ENCODE assay signal across 9 mouse cellular contexts in the genomic region with DNA sequence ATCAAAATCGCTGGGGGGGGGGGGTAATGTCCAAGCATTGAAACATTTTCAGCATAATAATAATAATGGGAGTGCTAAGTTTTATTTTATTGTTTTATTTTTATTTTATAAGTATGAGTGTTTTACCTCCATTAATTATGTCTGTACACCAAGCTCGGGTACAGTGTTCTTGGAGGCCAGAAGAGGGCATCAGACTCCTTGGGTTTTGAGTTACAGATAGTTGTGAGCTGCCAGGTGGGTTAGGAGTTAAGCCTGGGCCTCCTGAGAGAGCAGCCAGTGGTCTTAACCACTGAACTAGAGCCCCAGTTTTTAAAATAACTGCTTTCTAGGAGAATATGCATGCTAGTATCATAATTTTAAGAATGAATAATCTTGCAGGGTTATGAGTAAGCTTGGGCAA. TPM values are rescaled to one million over a fixed set of nuclear protein-coding genes. Genes with fewer than 3 reads are reported as not detected.
DNase-seq lines count a peak whose midpoint lies in the region; ATAC-seq and TF ChIP-seq lines count a peak whose summit lies in the region.
"Had no signal": no experiment of that assay in that cellular context is flagged by ENCODE, and none has a peak within 500 bp of the region (broad histone marks: within the 10 kb centered on the region; RNA-seq: fewer than 3 reads in every experiment).

No protein-coding gene starts in this region.

- intact Hi-C loops in gastrocnemius, postnatal 14 days (cut with DNase I; ENCODE audit: low total_unique reads): no loop called here

- DNase-seq in hindbrain, postnatal 0 days (ENCODE audit: low spot score): peak; percentile 31
- DNase-seq in hindbrain, embryonic 10.5 days (ENCODE audit: low spot score): no peak
- peak; percentile 29 for DNase-seq in thymus, adult 2 months
- DNase-seq in thymus, adult 18-20 months: no peak
- DNase-seq in embryo, embryonic 11 days: peak; percentile 37
- no peak for DNase-seq in left cerebral cortex, adult 11 months (ENCODE audit: low spot score)
- DNase-seq in gastrocnemius, postnatal 14 days: no peak
- no peak for DNase-seq in ovary, postnatal 36 days (ENCODE audit: low spot score)

- no peak for ATAC-seq in hindbrain, postnatal 0 days

- 16% methylated on average over 2 of the region's 2 CpGs for WGBS in hindbrain, postnatal 0 days
- WGBS in hindbrain, embryonic 10.5 days: 24% methylated on average over 2 of the region's 2 CpGs
- 15% methylated on average over 2 of the region's 2 CpGs for WGBS in thymus, adult 2 months

- H3K9me3 ChIP-seq in hindbrain, postnatal 0 days (ENCODE audit: low read length): no peaks in the 10 kb centered on the region
- H3K9me3 ChIP-seq in hindbrain, embryonic 10.5 days: no peaks in the 10 kb centered on the region
- H3K9me3 ChIP-seq: lung, embryonic 15.5 days had no signal

- no peak for TF ChIP-seq POLR2A in thymus, adult 2 months (IDR thresholded peaks at IDR 0.05; ENCODE audit: control insufficient read depth, extremely low read depth, insufficient read depth, low read length, poor library complexity)

- no peaks in the 10 kb centered on the region for H3K27me3 ChIP-seq in hindbrain, postnatal 0 days (ENCODE audit: insufficient read depth, low read length)
- H3K27me3 ChIP-seq in hindbrain, embryonic 10.5 days (ENCODE audit: insufficient read depth, poor library complexity, severe bottlenecking): no peaks in the 10 kb centered on the region
- no peaks in the 10 kb centered on the region for H3K27me3 ChIP-seq in thymus, adult 2 months (ENCODE audit: control insufficient read depth, insufficient read depth, low read length)
- H3K27me3 ChIP-seq: lung, embryonic 15.5 days had no signal

- H3K27ac ChIP-seq in hindbrain, postnatal 0 days: no peak overlapping the region
- H3K27ac ChIP-seq in hindbrain, embryonic 10.5 days: no peak overlapping the region
- H3K27ac ChIP-seq in thymus, adult 2 months (ENCODE audit: control insufficient read depth, insufficient read depth, low read length): peak overlapping the region; percentile 71; the same call in 1 of the 2 replicates
- H3K27ac ChIP-seq: lung, embryonic 15.5 days had no signal

- H3K36me3 ChIP-seq in hindbrain, postnatal 0 days (ENCODE audit: insufficient read depth, low read length): no peaks in the 10 kb centered on the region
- no peaks in the 10 kb centered on the region for H3K36me3 ChIP-seq in hindbrain, embryonic 10.5 days
- H3K36me3 ChIP-seq in thymus, adult 2 months (ENCODE audit: control insufficient read depth, insufficient read depth, low read length): no peaks in the 10 kb centered on the region
- H3K36me3 ChIP-seq: lung, embryonic 15.5 days had no signal

- no peak overlapping the region for H3K9ac ChIP-seq in hindbrain, postnatal 0 days (replicated peaks; ENCODE audit: low read length)
- H3K9ac ChIP-seq: lung, embryonic 15.5 days had no signal

- no peak overlapping the region for H3K4me3 ChIP-seq in hindbrain, postnatal 0 days (ENCODE audit: low read length)
- H3K4me3 ChIP-seq in hindbrain, embryonic 10.5 days: no peak overlapping the region
- H3K4me3 ChIP-seq in thymus, adult 2 months (ENCODE audit: control insufficient read depth, insufficient read depth, low read length): no peak overlapping the region
- H3K4me3 ChIP-seq: lung, embryonic 15.5 days had no signal

- peak; percentile 56 for TF ChIP-seq CTCF in hindbrain, postnatal 0 days (IDR thresholded peaks at IDR 0.05; ENCODE audit: low read depth)
- no peak for TF ChIP-seq CTCF in thymus, adult 2 months (IDR thresholded peaks at IDR 0.05; ENCODE audit: borderline replicate concordance, control insufficient read depth, extremely low read depth, insufficient read depth, low read length, poor library complexity)

- no peak overlapping the region for H3K4me2 ChIP-seq in hindbrain, postnatal 0 days (ENCODE audit: low read depth, low read length)
- H3K4me2 ChIP-seq: lung, embryonic 15.5 days had no signal

- no peaks in the 10 kb centered on the region for H3K4me1 ChIP-seq in hindbrain, postnatal 0 days (ENCODE audit: insufficient read depth, low read length)
- H3K4me1 ChIP-seq in hindbrain, embryonic 10.5 days (replicated peaks): peaks cover 3% of the 10 kb centered on the region; the same call in 1 of the 2 replicates
- H3K4me1 ChIP-seq in thymus, adult 2 months (replicated peaks; ENCODE audit: control insufficient read depth, insufficient read depth, low read length): peaks cover 15% of the 10 kb centered on the region
- H3K4me1 ChIP-seq: lung, embryonic 15.5 days had no signal

RNA-seq across cellular contexts. Expression of a gene that starts 5.2 kb away (rescaled TPM):
- 4.7 and 6.9 TPM in 2 replicates for total RNA-seq in hindbrain, postnatal 0 days (2014; rRNA removed)
- 10.7 and 11.4 TPM in 2 replicates for polyA plus RNA-seq in hindbrain, postnatal 0 days (2015; fragmentation: Nextera tagmentation; extraction: Ambion mirVana)
- polyA plus RNA-seq in hindbrain, embryonic 10.5 days (2016; fragmentation: Nextera tagmentation; extraction: Ambion mirVana): 25.6 and 29.5 TPM in 2 replicates
- 7.9 and 9.4 TPM in 2 replicates for polyA plus RNA-seq in thymus, adult 2 months (2012; rRNA removed)
- 1 to 10 TPM; 5.3 to 5.7 TPM for total RNA-seq in gastrocnemius, postnatal 14 days (2021)

RNA-seq across cellular contexts. Expression of a gene that starts 19.5 kb away (rescaled TPM):
- 0.47 and 1.5 TPM in 2 replicates for total RNA-seq in hindbrain, postnatal 0 days (2014; rRNA removed)
- 1.5 and 2.4 TPM in 2 replicates for polyA plus RNA-seq in hindbrain, postnatal 0 days (2015; fragmentation: Nextera tagmentation; extraction: Ambion mirVana)
- 0.50 and 0.96 TPM in 2 replicates for polyA plus RNA-seq in hindbrain, embryonic 10.5 days (2016; fragmentation: Nextera tagmentation; extraction: Ambion mirVana)
- 1.6 and 1.9 TPM in 2 replicates for polyA plus RNA-seq in thymus, adult 2 months (2012; rRNA removed)
- total RNA-seq in gastrocnemius, postnatal 14 days (2021): 1 to 10 TPM; 3.9 to 4.6 TPM

RNA-seq across cellular contexts. Expression of a gene that starts 27.5 kb away (rescaled TPM):
- total RNA-seq in hindbrain, postnatal 0 days (2014; rRNA removed): 26.3 and 26.5 TPM in 2 replicates
- polyA plus RNA-seq in hindbrain, postnatal 0 days (2015; fragmentation: Nextera tagmentation; extraction: Ambion mirVana): 183 and 192 TPM in 2 replicates
- 198 and 208 TPM in 2 replicates for polyA plus RNA-seq in hindbrain, embryonic 10.5 days (2016; fragmentation: Nextera tagmentation; extraction: Ambion mirVana)
- 19.4 and 21.0 TPM in 2 replicates for polyA plus RNA-seq in thymus, adult 2 months (2012; rRNA removed)
- total RNA-seq in gastrocnemius, postnatal 14 days (2021): 10 to 100 TPM; 72.2 to 76.4 TPM

RNA-seq across cellular contexts. Expression of a gene that starts 27.6 kb away (rescaled TPM):
- total RNA-seq in hindbrain, postnatal 0 days (2014; rRNA removed): 9.4 and 10.6 TPM in 2 replicates
- polyA plus RNA-seq in hindbrain, postnatal 0 days (2015; fragmentation: Nextera tagmentation; extraction: Ambion mirVana): 11.1 and 12.7 TPM in 2 replicates
- polyA plus RNA-seq in hindbrain, embryonic 10.5 days (2016; fragmentation: Nextera tagmentation; extraction: Ambion mirVana): 18.3 and 23.1 TPM in 2 replicates
- 13.7 and 15.6 TPM in 2 replicates for polyA plus RNA-seq in thymus, adult 2 months (2012; rRNA removed)
- total RNA-seq in gastrocnemius, postnatal 14 days (2021): 1 to 10 TPM; 4.1 to 5.9 TPM

Comparison
In these comparisons a context has a peak if more than half of its experiments do, and no peak if none do; other contexts are left out.
1. DNase-seq: peak in hindbrain, postnatal 0 days (single experiment), thymus, adult 2 months (single experiment) and embryo, embryonic 11 days (single experiment); none in hindbrain, embryonic 10.5 days (single experiment), thymus, adult 18-20 months (0 of 2), left cerebral cortex, adult 11 months (single experiment), gastrocnemius, postnatal 14 days (single experiment) and ovary, postnatal 36 days (single experiment).